Mouse (Mus musculus) thymus, postnatal 25 days (tissue): ENCODE data around the gene Snx29.

Source experiments
- DNase-seq: peaks from one replicate; pipeline ENCODE4 v3.0.0; 2022

The Snx29 gene

DNA sequence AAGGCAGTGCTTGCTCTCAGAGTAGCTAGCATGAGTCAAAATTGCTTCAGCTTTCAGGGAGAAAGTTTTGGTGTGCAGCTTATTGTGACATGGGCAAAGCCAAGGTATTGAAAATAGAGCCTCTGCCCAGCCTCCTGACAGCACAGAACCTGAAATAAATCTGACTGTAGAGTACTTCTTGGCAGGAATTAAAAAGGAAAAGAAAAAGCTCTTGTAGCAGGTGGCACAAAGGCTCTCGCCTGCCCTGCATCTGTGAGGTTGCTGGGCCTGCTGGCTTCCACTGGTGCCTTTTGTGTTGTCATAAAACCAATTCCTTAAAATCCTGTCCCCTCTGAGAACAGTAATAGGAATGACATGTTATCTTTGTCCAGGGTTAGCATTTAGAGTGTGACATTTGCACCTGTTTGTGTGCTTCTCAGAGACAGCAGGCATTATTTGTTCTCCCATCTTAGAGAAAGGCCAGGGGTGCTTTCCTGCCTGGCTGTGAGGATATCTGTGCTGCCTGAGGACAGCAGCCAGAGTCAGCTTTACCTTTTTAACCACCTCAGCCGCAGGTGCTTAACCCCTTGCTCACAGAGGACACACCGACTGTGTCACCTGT lies 289.9 kb downstream of the Snx29 start:
- no peak for DNase-seq

DNA sequence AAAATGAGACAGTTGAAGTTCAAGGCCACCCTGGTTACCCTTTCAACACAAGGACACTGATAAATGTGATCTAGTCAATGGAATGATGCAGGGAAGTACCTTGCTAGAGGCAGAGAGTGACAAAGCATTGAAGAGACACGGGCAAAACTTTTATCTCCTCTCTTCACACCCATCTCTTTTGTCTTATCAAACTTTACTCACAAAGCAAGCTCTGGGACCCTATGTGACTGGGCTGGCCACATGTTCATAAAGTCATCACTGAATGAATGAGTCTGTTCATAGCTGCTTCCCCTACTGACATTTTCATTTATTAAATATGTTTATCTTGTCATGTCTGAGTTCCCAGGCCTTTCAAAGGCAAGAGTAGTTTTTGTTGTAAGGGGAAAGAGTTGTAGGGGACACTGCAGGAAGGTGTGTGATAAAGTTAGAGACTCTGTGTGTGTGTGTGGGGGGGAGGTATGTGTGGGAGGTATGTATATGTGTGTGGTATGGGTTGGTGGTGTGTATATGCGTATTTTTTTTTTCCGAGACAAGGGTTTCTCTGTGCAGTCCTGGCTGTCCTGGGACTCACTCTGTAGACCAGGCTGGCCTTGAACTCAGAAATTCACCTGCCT lies 291.8 kb downstream of the Snx29 start:
- no peak for DNase-seq

DNA sequence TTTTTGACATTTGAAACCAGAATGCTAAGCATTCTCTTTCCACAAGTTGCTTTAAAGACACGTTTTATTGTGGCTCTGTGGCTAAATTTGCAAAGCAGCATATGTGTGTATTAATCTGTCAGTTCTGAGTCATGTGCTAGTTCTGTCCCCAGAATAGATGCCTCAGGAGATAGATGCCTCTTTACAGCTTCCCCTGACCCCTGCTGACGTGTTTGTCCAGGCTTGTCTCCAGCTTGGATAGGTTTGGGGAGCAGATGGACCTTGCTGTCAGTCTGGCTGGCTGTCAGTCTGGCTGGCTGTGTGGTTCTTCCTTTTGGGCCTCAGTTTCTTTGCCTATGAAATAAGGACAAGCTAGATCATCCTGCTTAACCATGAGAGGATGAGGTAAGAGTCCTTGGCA lies 292.9 kb downstream of the Snx29 start:
- DNase-seq: no peak

DNA sequence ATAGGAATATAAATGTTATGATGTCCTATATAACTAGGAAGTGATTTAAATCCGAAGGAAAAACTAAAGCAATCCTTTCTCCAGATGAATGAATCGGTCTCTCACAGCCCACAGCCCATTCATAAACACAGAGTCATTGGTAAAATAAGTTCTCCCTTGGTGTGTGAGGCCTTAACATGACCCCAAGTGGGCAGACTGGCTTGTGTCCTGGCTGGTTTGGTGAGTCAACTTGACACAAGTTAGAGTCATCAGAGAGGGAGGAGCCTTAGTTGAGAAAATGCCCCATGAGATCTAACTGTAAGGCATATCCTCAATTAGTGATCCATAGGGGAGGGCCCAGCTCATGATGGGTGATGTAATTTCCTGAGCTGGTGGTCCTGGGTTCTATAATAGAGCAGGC lies 297.2 kb downstream of the Snx29 start:
- no peak for DNase-seq

DNA sequence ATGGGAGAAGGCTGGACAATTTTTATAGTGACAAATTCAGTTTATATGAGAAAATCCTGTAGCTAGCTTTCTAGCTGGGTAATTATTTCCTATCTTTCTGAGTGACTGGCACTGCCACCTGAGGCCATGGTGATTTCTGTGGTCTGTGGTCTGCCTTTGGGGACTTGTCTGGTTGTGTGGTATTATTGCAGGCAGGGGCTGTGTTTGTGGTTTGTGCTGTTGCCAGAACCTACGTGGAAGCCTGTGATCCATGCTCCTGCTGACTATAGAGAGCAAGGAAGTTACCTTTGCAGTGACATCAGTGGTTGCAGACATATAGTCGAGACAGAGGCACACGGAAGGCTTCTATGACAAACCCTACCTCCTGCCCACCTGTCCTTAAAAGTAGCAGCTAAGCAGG lies 298.3 kb downstream of the Snx29 start:
- no peak for DNase-seq

DNA sequence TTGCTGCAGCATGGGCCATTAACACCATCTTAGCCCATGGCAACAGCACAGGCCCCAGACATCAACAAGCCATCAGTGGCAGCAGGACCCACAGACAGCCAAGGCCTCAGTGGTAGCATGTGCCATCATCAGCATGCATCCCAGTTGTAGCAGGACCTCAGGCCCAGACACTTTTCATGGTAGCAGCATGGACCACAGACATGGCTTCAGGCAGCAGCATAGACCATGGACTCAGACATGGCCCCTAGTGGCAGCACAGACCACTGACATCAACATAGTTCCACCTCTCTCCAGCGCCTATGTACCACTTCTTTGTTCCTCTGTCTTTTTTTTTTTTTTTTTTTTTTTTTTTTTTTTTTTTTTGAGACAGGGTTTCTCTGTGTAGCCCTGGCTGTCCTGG lies 299.0 kb downstream of the Snx29 start:
- no peak for DNase-seq

DNA sequence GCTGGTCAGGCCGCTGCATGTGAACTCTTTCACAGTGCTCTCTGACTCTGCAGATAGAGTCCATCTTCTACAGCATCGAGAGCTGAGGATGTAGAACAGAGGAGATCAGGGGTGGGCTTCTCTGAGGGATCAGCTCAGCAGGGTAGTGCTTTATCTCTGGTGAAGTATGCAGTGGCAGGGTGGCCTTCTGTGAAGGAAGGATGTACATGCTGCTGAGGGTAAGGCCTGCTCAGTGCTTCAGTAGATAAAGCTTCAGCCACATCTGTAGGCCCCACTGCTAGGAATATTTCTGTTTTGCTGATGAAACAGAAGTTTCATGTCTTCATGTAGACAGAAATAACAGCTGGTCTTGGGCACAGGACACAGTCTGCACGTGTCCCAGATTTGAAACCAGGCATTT lies 300.3 kb downstream of the Snx29 start:
- no peak for DNase-seq

DNA sequence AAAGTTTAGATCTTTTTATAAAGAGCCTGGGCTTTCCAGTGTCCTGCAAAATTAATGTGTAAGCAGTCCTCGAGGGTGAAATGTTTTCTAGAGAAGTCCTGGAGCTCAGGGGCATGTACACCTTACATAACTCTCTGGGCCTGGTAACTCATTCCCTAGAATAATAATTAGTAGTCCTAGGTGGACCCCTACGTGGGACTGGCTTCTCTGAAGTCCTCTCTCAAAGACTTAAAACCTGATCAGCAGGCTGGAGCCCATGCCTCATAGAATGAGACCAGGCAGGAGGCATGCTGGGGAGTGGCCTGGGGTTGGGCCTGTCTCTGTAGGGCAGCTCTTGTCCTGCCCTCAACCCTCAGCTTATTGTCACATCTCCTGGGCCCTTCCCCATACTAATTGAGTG lies 301.4 kb downstream of the Snx29 start:
- no peak for DNase-seq

DNA sequence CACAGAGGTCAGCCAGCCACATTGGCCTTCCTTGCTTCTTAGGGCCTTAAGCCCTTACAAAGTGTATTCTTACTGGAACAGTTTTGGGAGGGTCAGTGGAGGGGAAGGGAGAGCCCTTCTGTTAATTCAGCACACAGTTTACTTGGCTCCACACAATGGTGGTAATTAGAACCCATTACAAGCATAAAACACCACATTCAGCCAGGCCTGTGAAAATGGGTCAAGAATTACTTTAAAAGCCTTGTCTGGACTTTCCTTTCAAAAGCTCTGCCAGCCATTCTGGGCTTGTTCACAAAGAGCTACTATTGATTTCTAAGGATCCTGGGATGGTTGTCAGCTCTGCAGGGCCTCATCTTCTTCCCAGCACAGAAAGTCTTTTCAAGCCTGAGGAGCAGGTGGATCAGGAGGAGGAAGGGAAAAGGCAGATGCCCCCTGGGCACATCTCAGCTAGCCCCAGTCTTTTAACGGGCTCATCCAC lies 303.3 kb downstream of the Snx29 start:
- DNase-seq: no peak

DNA sequence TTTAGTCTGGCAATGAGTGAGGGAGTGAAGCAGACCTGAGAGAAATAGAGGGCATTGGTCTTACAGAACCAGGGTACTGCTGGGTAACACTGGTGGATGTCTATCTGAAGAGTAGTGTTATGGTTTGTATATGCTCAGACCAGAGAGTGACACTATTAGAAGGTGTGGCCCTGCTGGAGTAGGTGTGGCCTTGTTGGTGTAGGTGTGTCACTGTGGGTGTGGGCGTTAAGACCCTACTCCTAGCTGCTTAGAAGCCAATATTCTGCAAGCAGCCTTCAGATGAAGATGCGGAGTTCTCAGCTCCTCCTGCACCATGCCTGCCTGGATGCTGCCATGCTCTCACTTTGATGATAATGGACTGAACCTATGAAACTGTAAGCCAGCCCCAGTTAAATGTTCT lies 303.9 kb downstream of the Snx29 start:
- no peak for DNase-seq

DNA sequence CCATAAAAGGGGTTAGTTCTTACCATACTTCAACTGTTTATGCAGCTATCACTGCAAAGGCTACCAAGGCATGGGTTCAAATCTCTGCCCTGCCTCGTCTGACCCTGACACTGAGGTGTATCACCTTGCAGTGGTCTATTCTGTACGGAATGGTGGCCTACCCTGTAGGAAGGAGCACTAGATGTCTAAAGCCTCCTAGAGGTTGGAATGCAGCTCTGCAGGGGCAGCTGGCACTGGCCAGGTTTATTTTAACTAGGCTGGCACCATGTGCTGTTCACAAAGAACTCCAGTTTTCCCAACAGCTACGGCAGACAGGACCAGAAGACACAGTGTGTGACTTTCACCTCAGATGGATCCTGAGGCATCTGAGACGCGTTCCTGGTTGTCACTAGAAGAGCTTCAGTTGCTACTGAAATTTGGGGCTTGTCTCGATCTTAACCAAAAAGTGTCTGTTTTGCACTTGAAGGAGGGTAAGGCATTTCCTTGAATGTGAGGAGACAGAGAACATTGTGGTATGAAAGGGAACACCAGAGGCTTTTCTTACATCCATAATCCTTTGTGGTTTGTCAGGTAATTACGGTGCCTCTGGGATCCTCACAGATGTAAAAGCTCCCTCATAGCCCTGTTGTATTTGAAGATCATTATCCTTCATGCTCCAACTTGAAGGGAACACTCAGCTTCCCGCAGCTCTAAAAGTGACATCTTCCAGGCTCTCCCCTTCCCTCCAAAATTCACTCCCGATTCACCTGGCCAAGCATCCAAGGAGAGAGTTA lies 305.3 kb downstream of the Snx29 start:
- DNase-seq: no peak

DNA sequence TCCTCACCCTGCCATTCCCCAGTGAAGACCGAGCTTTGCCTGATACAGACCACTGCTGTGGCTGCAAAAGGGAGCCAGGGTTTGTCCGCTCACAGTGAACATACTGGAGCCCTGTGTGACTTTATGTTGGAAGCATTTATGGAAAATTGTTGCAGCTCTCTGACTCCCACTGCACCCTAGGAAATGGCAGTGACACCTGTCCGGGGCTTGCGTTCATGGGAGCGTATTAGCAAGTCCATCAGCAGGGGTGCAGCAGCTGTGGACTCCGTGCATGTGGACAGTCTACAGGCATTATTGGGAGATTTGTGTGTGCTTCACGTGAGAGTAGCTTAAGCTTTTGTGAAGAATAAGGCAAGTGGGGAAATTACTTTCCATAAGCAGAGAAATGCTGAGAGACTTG lies 307.0 kb downstream of the Snx29 start:
- DNase-seq: no peak

DNA sequence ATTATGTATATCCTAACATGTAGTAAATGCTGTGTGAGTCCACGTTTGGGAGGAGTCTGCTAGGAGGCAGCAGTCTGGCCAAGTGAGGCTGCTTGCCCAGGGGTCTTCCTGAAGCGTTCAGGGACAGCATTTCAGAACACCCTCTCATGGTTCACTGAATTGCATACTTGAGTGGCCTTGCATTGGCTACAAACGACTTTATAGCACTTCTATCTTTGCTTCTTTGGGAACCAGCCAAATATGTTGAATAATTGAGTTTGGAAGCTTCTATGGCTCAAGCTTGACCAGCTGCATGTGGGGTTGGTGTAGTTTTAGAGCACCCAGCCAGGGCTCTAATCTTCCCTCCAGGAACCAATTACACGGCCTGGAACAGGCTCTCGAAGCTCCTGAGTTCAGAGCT lies 307.8 kb downstream of the Snx29 start:
- no peak for DNase-seq

DNA sequence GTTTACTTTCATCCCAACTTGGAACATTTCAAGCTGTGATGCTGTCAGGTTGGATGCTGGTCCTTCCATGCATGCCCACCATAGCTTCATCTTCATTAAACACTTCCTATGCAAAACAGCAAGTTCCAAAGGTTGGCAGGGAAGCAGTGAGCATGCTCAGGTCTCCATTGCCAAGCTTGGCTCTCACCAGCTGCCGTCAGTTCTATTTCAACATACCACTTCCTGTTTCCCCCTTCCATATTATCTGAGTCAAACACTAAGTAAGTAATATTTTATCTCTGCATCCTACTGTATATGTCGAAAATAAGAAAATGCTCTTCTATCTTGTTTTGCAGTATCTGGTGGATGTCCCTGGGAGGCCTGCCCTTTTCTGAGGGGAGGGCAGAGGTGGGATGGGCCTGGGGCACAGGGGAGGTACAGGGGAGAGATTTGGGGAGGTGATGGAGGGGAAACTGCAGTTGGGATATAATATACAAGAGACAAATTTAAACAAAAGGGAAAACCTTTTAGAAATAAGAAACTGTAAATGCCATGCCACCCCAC lies 309.6 kb downstream of the Snx29 start:
- DNase-seq: peak; percentile 21

DNA sequence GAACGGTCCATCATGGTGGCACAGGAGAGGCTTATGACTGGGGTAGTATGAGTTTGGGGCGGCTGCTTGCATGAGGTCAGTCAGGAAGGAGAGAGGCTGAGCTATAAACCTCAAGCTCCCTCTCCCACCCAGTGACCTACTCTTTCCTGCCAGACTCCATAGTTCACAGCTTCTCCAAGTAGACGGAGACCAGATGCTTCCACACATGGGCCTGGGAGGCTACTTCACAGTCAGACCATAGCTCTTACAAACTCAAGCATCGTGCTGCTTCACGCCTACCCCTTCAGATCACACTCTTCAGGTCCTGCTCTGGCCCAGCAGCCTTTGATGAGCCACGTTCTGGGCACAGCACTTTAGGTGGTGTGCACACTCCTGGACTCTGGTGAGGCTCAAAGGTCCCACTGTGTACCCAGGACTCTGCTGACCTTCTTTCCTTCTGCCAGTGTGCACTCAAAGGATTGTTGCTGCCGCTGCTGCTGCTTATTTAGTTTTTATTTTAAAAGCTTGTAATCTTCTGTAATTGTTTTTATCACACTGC lies 313.6 kb downstream of the Snx29 start:
- DNase-seq: no peak

DNA sequence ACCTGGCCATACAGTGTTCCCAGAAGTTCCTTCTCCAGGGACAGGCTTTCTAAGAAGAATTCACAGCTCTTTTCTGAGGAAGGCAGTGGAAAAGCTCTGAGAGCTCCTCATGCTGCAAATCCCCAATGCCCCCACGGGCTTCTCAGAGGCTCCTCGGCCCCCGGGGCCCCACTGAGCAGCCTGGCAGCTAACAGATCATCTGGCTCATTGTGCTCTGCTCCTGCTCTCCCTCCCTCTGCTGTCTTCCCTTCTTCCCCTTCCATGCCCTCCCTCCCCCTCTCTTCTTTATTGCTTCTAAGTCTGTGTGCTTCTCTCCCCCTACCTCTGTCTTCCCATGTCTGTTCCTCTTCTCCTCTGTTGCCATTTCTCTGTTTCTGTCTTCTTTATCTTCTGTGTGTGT lies 314.2 kb downstream of the Snx29 start:
- no peak for DNase-seq

DNA sequence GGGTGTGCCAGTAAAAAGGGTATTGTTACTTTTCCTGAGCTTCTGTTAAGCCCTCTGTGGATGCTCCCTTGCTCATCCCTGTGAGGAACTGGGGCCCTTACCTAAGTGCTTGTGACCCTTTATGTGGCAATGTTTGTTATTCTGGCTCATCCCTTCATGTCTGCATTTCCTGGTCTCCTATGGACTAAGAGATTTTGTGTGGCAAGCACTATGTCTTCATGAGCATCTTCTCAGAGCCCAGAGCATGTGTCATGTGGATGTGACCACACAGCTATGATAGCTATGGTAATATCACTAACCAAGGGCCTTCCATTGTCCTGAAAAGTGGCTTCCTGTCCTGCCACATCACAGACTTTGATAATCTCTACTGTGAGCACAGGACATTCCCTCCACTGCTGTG lies 315.1 kb downstream of the Snx29 start:
- no peak for DNase-seq

DNA sequence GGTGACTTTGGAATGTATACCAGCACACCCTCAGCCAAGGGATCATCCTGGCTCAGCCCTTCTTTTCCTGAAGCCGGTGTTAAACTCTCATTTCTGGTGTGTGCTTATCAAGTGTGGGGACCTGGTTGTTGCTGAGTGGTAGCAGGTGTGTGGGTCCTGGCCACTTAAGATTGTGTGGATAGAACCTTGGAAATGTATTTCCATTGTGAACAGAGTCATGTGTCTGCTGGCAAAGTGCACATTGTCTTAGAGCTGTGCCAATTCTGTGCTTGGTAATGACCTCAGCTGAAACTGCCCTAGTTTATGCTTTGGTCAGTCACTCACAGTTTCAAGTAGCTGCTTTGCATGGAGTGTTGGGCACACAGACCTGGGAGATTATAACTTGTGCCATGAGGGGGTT lies 316.0 kb downstream of the Snx29 start:
- no peak for DNase-seq

DNA sequence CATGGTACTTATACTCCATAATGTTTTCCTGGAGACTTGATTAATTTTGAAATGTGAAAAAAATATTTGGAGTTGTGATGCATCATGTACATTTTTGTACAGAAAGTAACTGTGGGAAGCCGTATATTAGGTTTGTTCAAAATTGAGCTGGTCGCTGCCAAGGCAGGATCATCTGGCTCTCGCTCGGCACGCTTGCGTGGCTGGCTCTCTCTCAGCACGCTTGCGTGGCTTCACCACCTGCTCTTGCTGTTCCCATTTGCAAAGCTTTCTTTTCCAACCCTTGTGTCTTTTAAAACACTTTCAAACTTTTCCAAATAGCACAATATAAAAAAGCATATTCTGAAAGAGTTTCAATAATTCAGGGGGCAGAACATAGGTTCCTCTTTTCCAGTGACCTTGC lies 317.2 kb downstream of the Snx29 start:
- no peak for DNase-seq

DNA sequence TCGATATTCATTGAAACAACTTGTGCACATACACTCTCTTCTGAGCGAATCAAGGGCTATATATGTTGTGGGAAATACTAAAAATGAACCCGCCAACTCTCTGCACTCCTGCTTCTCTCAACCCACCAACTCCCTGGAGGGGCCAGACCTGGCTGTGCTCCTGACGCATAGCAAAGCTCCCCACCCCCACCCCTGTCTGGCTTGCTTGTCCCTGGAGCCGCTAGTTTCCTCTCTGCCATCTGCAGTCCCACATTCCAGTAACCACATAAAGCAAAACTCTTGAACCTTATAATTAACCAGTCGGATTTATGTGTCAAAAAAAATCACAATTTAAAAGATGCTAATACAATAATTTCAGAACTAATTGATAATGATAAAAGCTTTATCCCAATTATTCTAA lies 320.9 kb downstream of the Snx29 start:
- DNase-seq: no peak

DNA sequence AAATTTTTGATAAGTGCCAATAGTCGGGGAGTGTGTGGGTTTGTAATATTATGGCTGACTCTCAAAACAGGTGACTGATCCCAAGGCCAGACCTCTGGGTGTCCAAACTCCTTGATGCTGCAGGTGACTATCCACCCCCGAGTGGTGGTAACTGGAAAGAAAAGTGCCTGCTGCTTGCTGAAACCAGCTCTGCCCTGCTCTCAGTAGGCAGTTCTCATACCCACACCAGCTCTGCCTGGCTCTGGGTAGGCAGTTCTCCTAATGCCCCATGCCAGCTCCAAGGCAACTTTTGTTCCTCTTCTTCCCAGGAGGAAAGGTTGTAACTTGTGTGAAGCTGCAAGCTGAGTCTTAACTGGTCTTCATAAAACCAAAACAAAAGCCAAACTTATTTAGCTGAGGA lies 321.7 kb downstream of the Snx29 start:
- no peak for DNase-seq

DNA sequence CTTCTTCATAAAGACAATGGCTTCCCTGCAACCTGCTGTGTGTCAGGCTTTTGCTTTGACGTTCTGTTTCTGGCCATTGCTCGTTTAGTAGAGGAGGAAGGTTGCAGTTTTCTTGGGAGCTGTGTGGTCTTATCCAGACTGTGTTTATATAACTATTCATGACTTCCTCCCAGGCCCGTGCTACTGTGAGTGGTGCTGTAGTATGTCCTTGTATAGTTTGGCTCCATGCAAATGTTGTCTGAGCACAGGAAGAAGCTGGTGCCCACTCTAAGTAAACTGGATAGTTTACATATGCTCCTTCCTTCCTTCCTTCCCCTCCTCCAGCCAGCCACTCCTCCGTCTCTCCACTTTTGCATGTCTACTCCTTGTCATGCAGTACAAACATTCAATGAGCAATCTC lies 323.0 kb downstream of the Snx29 start:
- DNase-seq: no peak

DNA sequence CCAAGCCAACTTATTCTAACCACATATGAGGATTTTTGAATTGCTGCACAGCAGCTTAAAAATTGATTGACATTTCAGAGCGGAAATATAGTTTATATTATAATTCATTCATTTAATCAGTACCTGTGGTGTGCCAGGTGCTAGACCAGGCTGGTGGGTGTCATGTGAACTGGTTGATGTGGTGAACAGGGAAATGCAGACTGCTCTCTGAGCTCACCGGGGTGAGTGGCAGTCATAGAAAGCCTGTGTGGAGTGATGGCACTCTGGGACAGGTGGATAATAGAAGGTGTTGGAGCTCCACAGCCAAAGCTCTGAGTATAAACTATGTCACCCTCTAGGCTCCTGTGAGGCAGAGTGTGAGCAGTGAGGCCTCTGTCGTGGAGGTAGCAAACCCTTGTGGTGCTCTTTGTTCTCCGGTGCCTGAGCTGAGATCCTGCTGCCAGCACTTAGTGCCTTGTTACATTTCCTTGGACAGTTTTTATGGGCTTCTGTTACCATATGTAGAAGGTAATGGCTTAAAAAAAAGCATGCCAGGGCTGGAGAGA lies 324.1 kb downstream of the Snx29 start:
- DNase-seq: no peak
